Mouse (Mus musculus): ENCODE measurements around the gene Mblac2.

- TF ChIP-seq GATA1 (IDR thresholded peaks at IDR 0.05; ENCODE audit: low read length) (no peak), TAL1 (IDR thresholded peaks at IDR 0.05; ENCODE audit: low read length) (no peak)
These were observed 26.3 kb upstream of the Mblac2 start for GRCm38 (mm10) chr13:81684884-81685283.

Measured in erythroblast, embryonic 14.5 days (primary cell).